Mouse (Mus musculus) myocyte (in vitro differentiated cells): ENCODE measurements around the gene Igf1r.

Experiments
- E2F4 ChIP-seq: IDR thresholded peaks from one replicate; pipeline ENCODE4 v1.6.1; 2011; ENCODE audit warnings: mild to moderate bottlenecking, control low read depth, moderate library complexity; ENCODE audit not compliant: insufficient read depth
- MAX ChIP-seq: IDR thresholded peaks from one replicate; pipeline ENCODE4 v1.6.1; 2011; ENCODE audit warnings: low read depth, mild to moderate bottlenecking, control low read depth
- MYOD1 ChIP-seq, 3 experiments: IDR thresholded peaks; one replicate each; pipeline ENCODE4 v1.6.1; 2011; ENCODE audit warnings: control low read depth in 2 of 3, low read depth in 2 of 3, mild to moderate bottlenecking in 2 of 3, moderate library complexity in 1 of 3; ENCODE audit not compliant: insufficient read length in 2 of 3, control insufficient read depth in 1 of 3
- POLR2A ChIP-seq: IDR thresholded peaks from one replicate; pipeline ENCODE4 v1.6.1; 2011; ENCODE audit warnings: low read depth, mild to moderate bottlenecking, control low read depth, moderate library complexity; ENCODE audit not compliant: insufficient read length
- SRF ChIP-seq: IDR thresholded peaks from one replicate; pipeline ENCODE4 v1.6.1; 2011; ENCODE audit warnings: low read depth; ENCODE audit not compliant: control insufficient read depth, insufficient read length

GRCm38 (mm10) chr7:68181104-68181503, 228.5 kb downstream of the Igf1r start:
- TF ChIP-seq E2F4 = no peak
- no peak for TF ChIP-seq POLR2A
- no peak for TF ChIP-seq MAX
- no peak for TF ChIP-seq SRF
- TF ChIP-seq MYOD1 (IDR thresholded peaks at IDR 0.05; ENCODE audit: control insufficient read depth in 1 of 3, insufficient read length in 2 of 3, low read depth in 2 of 3) = no peak
